Mouse (Mus musculus): ENCODE measurements at regions not wholly inside any gene's neighbourhood (a gene's known extent, or its start where the extent isn't known, plus 50 kb on each side); places are given as distances from the start of the nearest gene placed in this dataset.

- no peak for DNase-seq
Observed at GRCm38 (mm10) chrX:131818397-131818796, 1870.4 kb downstream of the Pcdh19 start.

GRCm38 (mm10) chrX:131774011-131774690 is 1914.6 kb downstream of the Pcdh19 start:
- DNase-seq = peak in 1 of 2 experiments; percentile 2

All from cerebellum, postnatal 14 days (tissue).